Mouse (Mus musculus) MEL (cell line): ENCODE results near the gene Kctd11. TPM values are rescaled to one million over a fixed set of nuclear protein-coding genes. Genes with fewer than 3 reads are reported as not detected.

Source experiments
- DNase-seq: peaks from one replicate; pipeline ENCODE4 v3.0.0; 2011; ENCODE audit warnings: low read depth, low spot score
- H3K27ac ChIP-seq: 2 replicates; pipeline ENCODE4 v1.5.1; 2012; ENCODE audit warnings: low read depth, mild to moderate bottlenecking, control low read depth, low read length, moderate library complexity; ENCODE audit not compliant: control insufficient read depth
- H3K27me3 ChIP-seq, 2 experiments: fragments of 150-350 bp in 1 of 2; sonication (generic) in 1 of 2; 2 replicates each; pipeline ENCODE4 v1.6.1; 2012; ENCODE audit warnings: low read length in 2 of 2, mild to moderate bottlenecking in 2 of 2, improper control_type of control experiment in 1 of 2, moderate library complexity in 1 of 2; ENCODE audit not compliant: insufficient read depth in 2 of 2, control insufficient read depth in 1 of 2
- H3K36me3 ChIP-seq, 2 experiments: 2 replicates each; pipeline ENCODE4 v1.6.1; 2012 to 2014; ENCODE audit warnings: low read length in 2 of 2, improper control_type of control experiment in 1 of 2, inconsistent platforms in 1 of 2, mild to moderate bottlenecking in 1 of 2; ENCODE audit not compliant: insufficient read depth in 2 of 2, control insufficient read depth in 1 of 2
- H3K4me1 ChIP-seq, 2 experiments: fragments of 150-350 bp in 1 of 2; sonication (generic) in 1 of 2; 2 replicates each; pipeline ENCODE4 v1.6.1; 2012; ENCODE audit warnings: low read length in 2 of 2, improper control_type of control experiment in 1 of 2, mild to moderate bottlenecking in 1 of 2; ENCODE audit not compliant: insufficient read depth in 2 of 2, control insufficient read depth in 1 of 2
- H3K4me3 ChIP-seq, 2 experiments: fragments of 150-350 bp in 1 of 2; sonication (generic) in 1 of 2; 2 replicates each; pipeline ENCODE4 v1.5.1; 2012; ENCODE audit warnings: low read depth in 2 of 2, low read length in 2 of 2, mild to moderate bottlenecking in 2 of 2, moderate library complexity in 2 of 2, control low read depth in 1 of 2, improper control_type of control experiment in 1 of 2; ENCODE audit not compliant: control insufficient read depth in 1 of 2, insufficient read depth in 1 of 2
- H3K79me2 ChIP-seq: 2 replicates; pipeline ENCODE4 v1.6.1; 2012; ENCODE audit warnings: mild to moderate bottlenecking, low read length, moderate library complexity; ENCODE audit not compliant: control insufficient read depth, poor library complexity, insufficient read depth
- H3K9ac ChIP-seq: 2 replicates; pipeline ENCODE4 v1.6.1; 2012; ENCODE audit warnings: low read depth, mild to moderate bottlenecking, control low read depth, low read length, moderate library complexity; ENCODE audit not compliant: control insufficient read depth, poor library complexity, severe bottlenecking
- H3K9me3 ChIP-seq: fragments of 150-350 bp; sonication (generic); replicated peaks from 2 replicates; pipeline ENCODE4 v1.6.1; 2012; ENCODE audit warnings: mild to moderate bottlenecking, low read length, improper control_type of control experiment, moderate library complexity; ENCODE audit not compliant: insufficient read depth
- MEF2A ChIP-seq: IDR thresholded peaks from 2 replicates; pipeline ENCODE4 v1.6.1; 2014; ENCODE audit warnings: low read depth, mild to moderate bottlenecking, inconsistent platforms, low read length, improper control_type of control experiment; ENCODE audit not compliant: poor library complexity, insufficient replicate concordance, severe bottlenecking; ENCODE audit errors: extremely low read depth
- SMC3 ChIP-seq: IDR thresholded peaks from 2 replicates; pipeline ENCODE4 v1.6.1; 2011; ENCODE audit warnings: low read depth, low read length, improper control_type of control experiment
- polyA plus RNA-seq, 2 experiments: library from polyadenylated mRNA; stranded (reverse) in 1 of 2; unstranded in 1 of 2; fragments of >175 nt in 1 of 2; fragments of >200 nt in 1 of 2; gene quantifications; 2 replicates each; pipeline versions ENCODE4 v1.2.1 to v1.2.4; 2012; ENCODE audit warnings: low replicate concordance in 2 of 2, low read depth in 1 of 2; ENCODE audit not compliant: insufficient read length in 2 of 2, insufficient read depth in 1 of 2, missing spikeins in 1 of 2
- total RNA-seq: library from RNA; depleted of rRNA; stranded (reverse); fragments of 300-350 nt; gene quantifications from 2 replicates; pipeline ENCODE4 v1.2.3, GENCODE M21; 2012; rRNA removed

Kctd11 gene
- total and polyA plus RNA-seq, 3 experiments, result 0.19 to 0.49 TPM; not detected in 1

- Histone ChIP-seq H3K4me1 (peaks cover 3 to 9% of the 10 kb centered on the region in 2 experiments; a peak in 3 of 4 replicates), H3K9ac (no peak overlapping the region), H3K9me3 (no peaks in the 10 kb centered on the region), H3K4me3 (no peak overlapping the region), H3K27ac (no peak overlapping the region), H3K79me2 (peaks cover under 1% of the 10 kb centered on the region; the same call in 1 of the 2 replicates), H3K27me3 (no peaks in the 10 kb centered on the region), H3K36me3 (peaks cover 2 to 5% of the 10 kb centered on the region in 2 experiments; a peak in 3 of 4 replicates)
- TF ChIP-seq MEF2A (no peak), SMC3 (no peak)
- no peak for DNase-seq
These were observed 52.4 kb downstream of the Kctd11 start for GRCm38 (mm10) chr11:69828832-69829231.

Other genes starting within 250 kb of the Kctd11 start
Only the 30 nearest of the 41 such genes appear.
- gene Polr2a, start 122.8 kb downstream of the Kctd11 start, total RNA-seq, result 16.6 and 22.2 TPM in 2 replicates
- gene Polr2a, start 122.8 kb downstream of the Kctd11 start, polyA plus RNA-seq, result 100 to 1,000 TPM in 1 of 2 experiments, 10 to 100 TPM in 1; 73.9 to 193 TPM
- gene Slc35g3, start 119.4 kb downstream of the Kctd11 start, total RNA-seq, result 0.08 TPM in 1 of 2 replicates, not detected in the other
- gene Slc35g3, start 119.4 kb downstream of the Kctd11 start, polyA plus RNA-seq, result under 1 TPM in 1 of 2 experiments, not detected in 1; 0.22 TPM
- 1.4 and 2.4 TPM in 2 replicates for gene Zbtb4, start 115.5 kb downstream of the Kctd11 start, total RNA-seq
- 1 to 10 TPM in 1 of 2 experiments, not detected in 1; 2.7 TPM for gene Zbtb4, start 115.5 kb downstream of the Kctd11 start, polyA plus RNA-seq
- gene Chrnb1, start 85.5 kb downstream of the Kctd11 start, total RNA-seq, result 0.31 and 0.33 TPM in 2 replicates
- 1 to 10 TPM in 1 of 2 experiments, not detected in 1; 1.6 TPM for gene Chrnb1, start 85.5 kb downstream of the Kctd11 start, polyA plus RNA-seq
- 4.8 and 5.1 TPM in 2 replicates for gene Fgf11, start 79.5 kb downstream of the Kctd11 start, total RNA-seq
- 10 to 100 TPM in 1 of 2 experiments, not detected in 1; 26.8 TPM for gene Fgf11, start 79.5 kb downstream of the Kctd11 start, polyA plus RNA-seq
- gene Tmem102, start 75.8 kb downstream of the Kctd11 start, total RNA-seq, result 0.29 and 0.31 TPM in 2 replicates
- gene Tmem102, start 75.8 kb downstream of the Kctd11 start, polyA plus RNA-seq, result 1 to 10 TPM in 1 of 2 experiments, not detected in 1; 2.4 TPM
- gene Gm39566, start 66.1 kb downstream of the Kctd11 start, total RNA-seq, result 0.04 TPM in 1 of 2 replicates, not detected in the other
- gene Gm39566, start 66.1 kb downstream of the Kctd11 start, polyA plus RNA-seq, result not detected
- not detected in 2 replicates for gene Spem2, start 62.9 kb downstream of the Kctd11 start, total RNA-seq
- not detected for gene Spem2, start 62.9 kb downstream of the Kctd11 start, polyA plus RNA-seq
- gene Spem1, start 59.2 kb downstream of the Kctd11 start, total RNA-seq, result 0.19 TPM in 1 of 2 replicates, not detected in the other
- under 1 TPM in 1 of 2 experiments, not detected in 1; 0.15 TPM for gene Spem1, start 59.2 kb downstream of the Kctd11 start, polyA plus RNA-seq
- gene Nlgn2, start 43.6 kb downstream of the Kctd11 start, total RNA-seq, result 20.3 and 20.9 TPM in 2 replicates
- gene Nlgn2, start 43.6 kb downstream of the Kctd11 start, polyA plus RNA-seq, result 10 to 100 TPM; 29.8 to 43.3 TPM
- 176 and 190 TPM in 2 replicates for gene Tmem256, start 42.9 kb downstream of the Kctd11 start, total RNA-seq
- 100 to 1,000 TPM in 1 of 2 experiments, not detected in 1; 181 TPM for gene Tmem256, start 42.9 kb downstream of the Kctd11 start, polyA plus RNA-seq
- gene Plscr3, start 35.0 kb downstream of the Kctd11 start, total RNA-seq, result 3.8 and 4.6 TPM in 2 replicates
- gene Plscr3, start 35.0 kb downstream of the Kctd11 start, polyA plus RNA-seq, result 10 to 100 TPM in 1 of 2 experiments, not detected in 1; 26.0 TPM
- 0.13 and 0.35 TPM in 2 replicates for gene Tnk1, start 22.7 kb downstream of the Kctd11 start, total RNA-seq
- under 1 TPM in 1 of 2 experiments, not detected in 1; 0.25 TPM for gene Tnk1, start 22.7 kb downstream of the Kctd11 start, polyA plus RNA-seq
- not detected in 2 replicates for gene Tmem95, start 3.4 kb downstream of the Kctd11 start, total RNA-seq
- not detected for gene Tmem95, start 3.4 kb downstream of the Kctd11 start, polyA plus RNA-seq
- gene Acap1, start 14.1 kb upstream of the Kctd11 start, total RNA-seq, result 20.7 and 33.4 TPM in 2 replicates
- gene Acap1, start 14.1 kb upstream of the Kctd11 start, polyA plus RNA-seq, result 10 to 100 TPM in 1 of 2 experiments, not detected in 1; 42.2 TPM
- 0.69 and 0.81 TPM in 2 replicates for gene 2810408A11Rik, start 19.6 kb upstream of the Kctd11 start, total RNA-seq
- 1 to 10 TPM in 1 of 2 experiments, not detected in 1; 1.3 TPM for gene 2810408A11Rik, start 19.6 kb upstream of the Kctd11 start, polyA plus RNA-seq
- gene Neurl4, start 19.7 kb upstream of the Kctd11 start, total RNA-seq, result 47.3 and 58.0 TPM in 2 replicates
- 10 to 100 TPM in 1 of 2 experiments, not detected in 1; 50.9 TPM for gene Neurl4, start 19.7 kb upstream of the Kctd11 start, polyA plus RNA-seq
- 64.5 and 78.0 TPM in 2 replicates for gene Gps2, start 32.5 kb upstream of the Kctd11 start, total RNA-seq
- 100 to 1,000 TPM in 1 of 2 experiments, not detected in 1; 113 TPM for gene Gps2, start 32.5 kb upstream of the Kctd11 start, polyA plus RNA-seq
- gene Eif5a, start 40.6 kb upstream of the Kctd11 start, total RNA-seq, result 1,428 and 1,539 TPM in 2 replicates
- gene Eif5a, start 40.6 kb upstream of the Kctd11 start, polyA plus RNA-seq, result 1,000 to 10,000 TPM; 1,272 to 3,185 TPM
- 0.33 and 0.50 TPM in 2 replicates for gene Ybx2, start 54.4 kb upstream of the Kctd11 start, total RNA-seq
- gene Ybx2, start 54.4 kb upstream of the Kctd11 start, polyA plus RNA-seq, result under 1 TPM in 1 of 2 experiments, not detected in 1; 0.92 TPM
- gene Slc2a4, start 66.8 kb upstream of the Kctd11 start, total RNA-seq, result 0.12 TPM in 1 of 2 replicates, not detected in the other
- gene Slc2a4, start 66.8 kb upstream of the Kctd11 start, polyA plus RNA-seq, result under 1 TPM in 1 of 2 experiments, not detected in 1; 0.19 TPM
- gene Cldn7, start 83.4 kb upstream of the Kctd11 start, total RNA-seq, result 0.26 and 0.31 TPM in 2 replicates
- gene Cldn7, start 83.4 kb upstream of the Kctd11 start, polyA plus RNA-seq, result under 1 TPM in 1 of 2 experiments, not detected in 1; 0.36 TPM
- gene Ctdnep1, start 99.8 kb upstream of the Kctd11 start, total RNA-seq, result 47.3 and 49.6 TPM in 2 replicates
- gene Ctdnep1, start 99.8 kb upstream of the Kctd11 start, polyA plus RNA-seq, result 100 to 1,000 TPM in 1 of 2 experiments, not detected in 1; 133 TPM
- gene Elp5, start 101.1 kb upstream of the Kctd11 start, total RNA-seq, result 170 and 189 TPM in 2 replicates
- 100 to 1,000 TPM in 1 of 2 experiments, not detected in 1; 222 TPM for gene Elp5, start 101.1 kb upstream of the Kctd11 start, polyA plus RNA-seq
- 105 and 132 TPM in 2 replicates for gene Gabarap, start 109.7 kb upstream of the Kctd11 start, total RNA-seq
- gene Gabarap, start 109.7 kb upstream of the Kctd11 start, polyA plus RNA-seq, result 100 to 1,000 TPM in 1 of 2 experiments, not detected in 1; 241 TPM
- gene Phf23, start 114.4 kb upstream of the Kctd11 start, total RNA-seq, result 88.2 and 112 TPM in 2 replicates
- gene Phf23, start 114.4 kb upstream of the Kctd11 start, polyA plus RNA-seq, result 100 to 1,000 TPM in 1 of 2 experiments, not detected in 1; 108 TPM
- gene Dvl2, start 119.2 kb upstream of the Kctd11 start, total RNA-seq, result 40.1 and 41.9 TPM in 2 replicates
- gene Dvl2, start 119.2 kb upstream of the Kctd11 start, polyA plus RNA-seq, result 10 to 100 TPM in 1 of 2 experiments, not detected in 1; 38.5 TPM
- gene Acadvl, start 134.0 kb upstream of the Kctd11 start, total RNA-seq, result 123 and 140 TPM in 2 replicates
- 10 to 100 TPM in 1 of 2 experiments, not detected in 1; 92.5 TPM for gene Acadvl, start 134.0 kb upstream of the Kctd11 start, polyA plus RNA-seq
- gene Dlg4, start 135.5 kb upstream of the Kctd11 start, total RNA-seq, result 6.5 and 7.9 TPM in 2 replicates
- gene Dlg4, start 135.5 kb upstream of the Kctd11 start, polyA plus RNA-seq, result 10 to 100 TPM in 1 of 2 experiments, not detected in 1; 24.7 TPM
- gene Asgr1, start 172.7 kb upstream of the Kctd11 start, total RNA-seq, result 0.13 TPM in 1 of 2 replicates, not detected in the other
- under 1 TPM in 1 of 2 experiments, not detected in 1; 0.31 TPM for gene Asgr1, start 172.7 kb upstream of the Kctd11 start, polyA plus RNA-seq